Comparison of ENCODE assay signal across 23 mouse cellular contexts in the genomic region with DNA sequence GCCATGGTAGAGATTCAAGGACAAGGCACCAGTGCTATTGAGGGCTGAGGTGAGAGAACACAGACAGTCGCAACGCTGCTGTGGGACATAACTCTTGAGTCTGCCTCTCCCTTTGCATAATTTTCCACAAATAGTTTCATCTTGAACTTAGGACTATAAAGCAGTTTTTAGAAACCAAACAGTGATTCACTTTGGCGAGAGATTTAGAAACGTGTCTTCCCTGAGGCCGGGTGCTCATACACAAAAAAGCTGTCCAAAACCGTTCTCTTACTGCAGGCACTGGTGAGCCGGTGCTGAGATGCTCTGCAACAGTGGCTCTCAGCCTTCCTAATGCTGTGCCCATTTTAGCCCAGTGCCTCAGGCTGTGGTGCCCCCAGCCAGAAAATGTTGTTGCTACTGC. TPM values are rescaled to one million over a fixed set of nuclear protein-coding genes. Genes with fewer than 3 reads are reported as not detected.
A peak's percentile ranks its signal among the peaks of the same experiment; 100 is the strongest.
DNase-seq lines count a peak whose midpoint lies in the region; ATAC-seq and TF ChIP-seq lines count a peak whose summit lies in the region.
"Had no signal": no experiment of that assay in that cellular context is flagged by ENCODE, and none has a peak within 500 bp of the region (broad histone marks: within the 10 kb centered on the region; RNA-seq: fewer than 3 reads in every experiment).

No protein-coding gene starts in this region.

- DNase-seq in frontal cortex, adult 2 months (ENCODE audit: extremely low spot score in 1 of 2, low spot score in 1 of 2): peak; percentile 39
- DNase-seq in frontal cortex, postnatal 14 days (ENCODE audit: low spot score in 2 of 2): no peak
- DNase-seq in left cerebral cortex, adult 2 months (ENCODE audit: extremely low spot score in 1 of 2, low spot score in 2 of 2): peak in 1 of 2 experiments; percentile 26
- no peak for DNase-seq in left cerebral cortex, postnatal 10 days (ENCODE audit: extremely low spot score in 1 of 2, low spot score in 2 of 2)
- DNase-seq in NIH3T3 (ENCODE audit: low read depth): peak; percentile 6
- peak; percentile 26 to 43 for DNase-seq in left cerebral cortex, postnatal 14 days (ENCODE audit: low spot score in 2 of 2)
- DNase-seq: adrenal gland, postnatal 25 days; cerebellum, adult 11 months; cerebellum, adult 9-10 months; gastrocnemius, postnatal 14 days had no signal

- no peak for ATAC-seq in forebrain, embryonic 16.5 days
- no peak for ATAC-seq in heart, embryonic 12.5 days (ENCODE audit: insufficient number of reproducible peaks, low FRiP score)
- ATAC-seq: activated CD4-positive, CD25-positive, alpha-beta regulatory T cell, adult 4 months; forebrain, postnatal 0 days; hindbrain, embryonic 16.5 days; inflammation-experienced regulatory T-cells, adult 6 months; Patski had no signal

- peak overlapping the region; percentile 33; the same call in 1 of the 2 replicates for H3K27ac ChIP-seq in left cerebral cortex, adult 2 months
- no peak overlapping the region for H3K27ac ChIP-seq in forebrain, embryonic 16.5 days (ENCODE audit: low read length)
- no peak overlapping the region for H3K27ac ChIP-seq in heart, embryonic 12.5 days (ENCODE audit: poor library complexity, severe bottlenecking)
- H3K27ac ChIP-seq: embryonic facial prominence, embryonic 13.5 days; forebrain, embryonic 12.5 days; hindbrain, embryonic 12.5 days had no signal

- H3K9ac ChIP-seq in forebrain, embryonic 16.5 days (replicated peaks; ENCODE audit: low read depth, low read length): no peak overlapping the region
- H3K9ac ChIP-seq in heart, embryonic 12.5 days: no peak overlapping the region
- H3K9ac ChIP-seq: embryonic facial prominence, embryonic 13.5 days; forebrain, embryonic 12.5 days; forebrain, postnatal 0 days; hindbrain, embryonic 12.5 days had no signal

- no peak overlapping the region for H3K4me2 ChIP-seq in forebrain, embryonic 16.5 days (ENCODE audit: low read length)
- no peak overlapping the region for H3K4me2 ChIP-seq in heart, embryonic 12.5 days
- H3K4me2 ChIP-seq: embryonic facial prominence, embryonic 13.5 days; forebrain, embryonic 12.5 days; hindbrain, embryonic 12.5 days had no signal

- intact Hi-C loops in left cerebral cortex, adult 2 months (cut with DNase I): loop anchor here (1.0 to 5.0 kb wide), 4 partner anchors 30 to 366 kb away; partner anchors contain the start of gene Ddx17
- intact Hi-C loops in left cerebral cortex, postnatal 10 days (cut with DNase I): loop anchor here (5.0 kb wide), 2 partner anchors 41 to 61 kb away; partner anchors contain the start of gene Ddx17
- intact Hi-C loops in left cerebral cortex, postnatal 14 days (cut with DNase I): loop anchor here (5.0 kb wide), 2 partner anchors 46 to 61 kb away; partner anchors contain the start of gene Ddx17

- peaks cover 5% of the 10 kb centered on the region; the same call in 1 of the 2 replicates for H3K27me3 ChIP-seq in forebrain, embryonic 16.5 days (replicated peaks; ENCODE audit: control insufficient read depth, insufficient read depth, low read length)
- H3K27me3 ChIP-seq in heart, embryonic 12.5 days (replicated peaks): no peaks in the 10 kb centered on the region; the same call in 1 of the 2 replicates
- H3K27me3 ChIP-seq: Patski had no signal

- H3K4me1 ChIP-seq in forebrain, embryonic 16.5 days (replicated peaks; ENCODE audit: control insufficient read depth, insufficient read depth, low read length): peaks cover 3% of the 10 kb centered on the region; the same call in 1 of the 2 replicates
- H3K4me1 ChIP-seq in heart, embryonic 12.5 days (replicated peaks): peaks cover 5% of the 10 kb centered on the region; the same call in 1 of the 2 replicates

- H3K9me3 ChIP-seq in forebrain, embryonic 16.5 days (ENCODE audit: control insufficient read depth, low read length): no peaks in the 10 kb centered on the region; the same call in 1 of the 2 replicates
- H3K9me3 ChIP-seq in heart, embryonic 12.5 days (replicated peaks): peaks cover 3% of the 10 kb centered on the region; the same call in 1 of the 2 replicates
- H3K9me3 ChIP-seq: forebrain, embryonic 12.5 days had no signal

- no peak for TF ChIP-seq CTCF in left cerebral cortex, adult 2 months (IDR thresholded peaks at IDR 0.05)

- no peak overlapping the region for H3K4me3 ChIP-seq in left cerebral cortex, adult 2 months
- no peak overlapping the region for H3K4me3 ChIP-seq in forebrain, embryonic 16.5 days (replicated peaks; ENCODE audit: low read length)
- H3K4me3 ChIP-seq in heart, embryonic 12.5 days: no peak overlapping the region
- H3K4me3 ChIP-seq: embryonic facial prominence, embryonic 13.5 days; forebrain, embryonic 12.5 days; hindbrain, embryonic 12.5 days had no signal

- H3K36me3 ChIP-seq in forebrain, embryonic 16.5 days (ENCODE audit: control insufficient read depth, insufficient read depth): peaks cover 9% of the 10 kb centered on the region; the same call in 1 of the 2 replicates
- H3K36me3 ChIP-seq in heart, embryonic 12.5 days: peaks cover 3% of the 10 kb centered on the region; the same call in 1 of the 2 replicates

- WGBS in forebrain, embryonic 16.5 days: 88% methylated on average over 7 of the region's 7 CpGs
- 77% methylated on average over 7 of the region's 7 CpGs for WGBS in heart, embryonic 12.5 days

RNA-seq across cellular contexts. Expression of gene Dmc1, which starts 3.3 kb away (rescaled TPM):
- polyA plus RNA-seq in frontal cortex, adult 2 months (2012; rRNA removed): 2.3 and 3.4 TPM in 2 replicates
- total RNA-seq in left cerebral cortex, adult 2 months (2021): under 1 TPM; 0.66 to 0.91 TPM
- total RNA-seq in left cerebral cortex, postnatal 10 days (2021): 1 to 10 TPM; 1.0 to 1.4 TPM
- total RNA-seq in left cerebral cortex, postnatal 14 days (2021): under 1 TPM; 0.59 to 0.87 TPM
- 0.84 and 0.94 TPM in 2 replicates for polyA plus RNA-seq in forebrain, embryonic 16.5 days (2015; fragmentation: Nextera tagmentation; extraction: Ambion mirVana)
- 1.5 and 1.8 TPM in 2 replicates for polyA plus RNA-seq in heart, embryonic 12.5 days (2016; fragmentation: Nextera tagmentation; extraction: Ambion mirVana)
- total RNA-seq: gastrocnemius, adult 18-20 months; MEL had no signal
- polyA plus RNA-seq: activated CD4-positive, CD25-positive, alpha-beta regulatory T cell, adult 4 months; C2C12; inflammation-experienced regulatory T-cells, adult 6 months had no signal

RNA-seq across cellular contexts. Expression of gene Fam227a, which starts 50.5 kb away (rescaled TPM):
- polyA plus RNA-seq in frontal cortex, adult 2 months (2012; rRNA removed): 15.8 and 19.0 TPM in 2 replicates
- total RNA-seq in left cerebral cortex, adult 2 months (2021): 10 to 100 TPM; 12.9 to 13.6 TPM
- 10 to 100 TPM; 10.4 to 10.6 TPM for total RNA-seq in left cerebral cortex, postnatal 10 days (2021)
- 10 to 100 TPM in 1 of 2 experiments, 1 to 10 TPM in 1; 7.0 to 12.4 TPM for total RNA-seq in left cerebral cortex, postnatal 14 days (2021)
- 3.9 and 4.5 TPM in 2 replicates for polyA plus RNA-seq in forebrain, embryonic 16.5 days (2015; fragmentation: Nextera tagmentation; extraction: Ambion mirVana)
- 0.60 and 0.93 TPM in 2 replicates for polyA plus RNA-seq in heart, embryonic 12.5 days (2016; fragmentation: Nextera tagmentation; extraction: Ambion mirVana)

RNA-seq across cellular contexts. Expression of gene Cby1, which starts 50.8 kb away (rescaled TPM):
- polyA plus RNA-seq in frontal cortex, adult 2 months (2012; rRNA removed): 39.3 and 45.0 TPM in 2 replicates
- 10 to 100 TPM; 42.6 to 49.4 TPM for total RNA-seq in left cerebral cortex, adult 2 months (2021)
- total RNA-seq in left cerebral cortex, postnatal 10 days (2021): 10 to 100 TPM; 54.5 to 61.0 TPM
- total RNA-seq in left cerebral cortex, postnatal 14 days (2021): 10 to 100 TPM; 65.3 to 69.2 TPM
- 116 and 117 TPM in 2 replicates for polyA plus RNA-seq in forebrain, embryonic 16.5 days (2015; fragmentation: Nextera tagmentation; extraction: Ambion mirVana)
- polyA plus RNA-seq in heart, embryonic 12.5 days (2016; fragmentation: Nextera tagmentation; extraction: Ambion mirVana): 40.9 and 42.0 TPM in 2 replicates

Comparison
In these comparisons a context has a peak if more than half of its experiments do, and no peak if none do; other contexts are left out.
1. DNase-seq: peak in frontal cortex, adult 2 months (2 of 2), NIH3T3 (single experiment) and left cerebral cortex, postnatal 14 days (2 of 2); none in frontal cortex, postnatal 14 days (0 of 2) and left cerebral cortex, postnatal 10 days (0 of 2).